Mouse (Mus musculus) MN1 (cell line): ENCODE results near the gene Fam102b.

Experiments used
- DNase-seq: peaks from one replicate; pipeline ENCODE4 v3.0.0-alpha.2; 2016; ENCODE audit warnings: low spot score

The Fam102b gene

GRCm38 (mm10) chr3:108961226-108961625 is 66.2 kb downstream of the Fam102b start:
- DNase-seq: no peak

- no peak for DNase-seq
Measured at GRCm38 (mm10) chr3:108959680-108960295, 67.6 kb downstream of the Fam102b start.

- no peak for DNase-seq
Measured at GRCm38 (mm10) chr3:108957976-108958375, 69.4 kb downstream of the Fam102b start.

DNA sequence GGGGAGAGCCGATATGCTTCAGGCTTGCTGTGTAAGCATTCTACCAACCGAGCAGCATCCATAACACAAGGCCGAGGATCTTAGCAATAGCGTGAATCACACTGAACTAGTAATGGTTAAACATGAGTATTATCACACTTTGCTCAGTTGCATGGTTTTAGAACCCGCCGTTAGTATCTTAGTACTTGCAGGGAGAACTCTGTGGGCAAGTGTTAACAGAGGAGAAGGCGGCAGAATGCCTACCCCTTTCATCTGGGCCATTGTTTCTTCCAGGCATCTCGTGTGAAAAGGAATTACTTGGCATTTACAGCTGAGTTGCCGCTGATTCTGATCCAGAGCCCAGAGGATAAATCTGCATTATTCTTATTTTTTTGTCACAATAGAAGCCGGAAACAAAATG is 86.4 kb downstream of the Fam102b start:
- no peak for DNase-seq

DNA sequence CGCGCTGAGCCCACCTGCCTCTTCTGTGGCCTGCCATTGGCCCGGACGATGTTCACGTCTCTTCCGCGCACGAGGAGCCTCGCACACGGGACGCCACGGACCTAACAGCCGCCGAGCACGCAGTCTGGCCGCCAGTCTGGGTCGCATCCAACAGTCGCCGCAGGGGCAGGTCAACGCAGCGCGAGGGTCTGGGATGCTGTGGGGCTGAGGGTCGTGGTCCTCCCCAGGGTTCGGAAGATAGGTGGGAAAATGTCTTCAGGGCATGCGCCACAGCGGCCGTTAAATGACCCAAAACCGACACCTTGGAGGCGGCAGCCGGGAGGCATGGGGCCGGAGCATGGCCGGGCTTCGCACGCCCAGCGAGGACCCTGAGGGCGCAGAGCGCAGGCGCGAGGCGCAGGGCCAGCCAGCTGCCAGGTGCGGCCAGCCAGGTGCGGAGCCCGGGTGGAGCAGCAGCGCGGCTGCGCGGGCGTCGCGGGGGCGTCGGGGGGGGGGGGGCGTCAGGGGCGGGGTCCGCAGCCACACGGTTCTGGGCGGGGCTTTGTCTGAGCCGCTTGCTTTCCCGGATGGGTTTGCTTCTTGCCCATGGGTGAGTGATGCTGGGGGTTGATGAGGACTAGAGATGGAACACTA is 87.3 kb downstream of the Fam102b start, which contains the start of gene Gm9857:
Gene Gm9857, minus strand, starts transcription at position 445 of the 633 bp plus-strand sequence.
- no peak for DNase-seq

GRCm38 (mm10) chr3:108939573-108939972 is 87.8 kb downstream of the Fam102b start, which contains the start of gene Henmt1:
Henmt1 (plus strand) TSS chr3:108939873.
- DNase-seq: no peak

- no peak for DNase-seq
Measured at GRCm38 (mm10) chr3:108938691-108939090, 88.7 kb downstream of the Fam102b start.

GRCm38 (mm10) chr3:108933557-108933956 is 93.8 kb downstream of the Fam102b start:
- no peak for DNase-seq

DNA sequence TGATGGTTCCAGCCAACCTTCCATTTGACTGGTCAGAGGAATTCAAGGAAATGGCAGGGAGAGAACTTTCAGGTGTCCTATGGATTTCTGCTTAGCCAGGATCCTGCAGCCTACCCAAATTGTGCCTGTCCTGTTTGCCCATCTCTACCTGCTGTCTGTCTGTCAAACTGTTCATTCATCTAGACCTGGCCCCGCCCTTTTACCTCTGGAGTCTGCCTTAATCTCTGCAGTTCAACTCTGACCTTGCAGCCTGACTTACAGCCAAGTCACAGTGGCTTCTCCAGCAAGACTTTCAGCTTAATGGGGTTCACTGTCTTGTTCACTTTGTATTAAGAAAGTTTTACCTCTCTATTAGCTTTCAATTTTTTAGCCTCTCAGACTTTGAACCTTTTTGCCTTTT is 101.1 kb downstream of the Fam102b start:
- DNase-seq: no peak

DNA sequence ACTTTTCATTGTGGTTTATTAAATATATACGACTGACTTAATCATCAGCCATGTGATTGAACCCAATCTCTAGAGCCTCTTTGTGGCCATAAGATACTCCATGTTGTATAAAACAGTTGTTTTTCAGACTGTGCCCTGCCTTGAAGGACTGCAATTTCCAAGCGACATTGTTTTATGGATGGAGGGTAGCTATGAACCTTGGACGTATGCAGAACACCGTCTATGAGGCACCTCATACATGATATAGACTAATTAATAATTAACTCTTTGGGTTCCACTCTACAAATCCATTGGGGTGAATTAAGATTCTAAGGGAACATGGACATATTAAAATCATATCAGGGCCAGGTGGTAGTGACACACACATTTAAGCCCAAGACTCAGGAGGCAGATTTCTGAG is 101.7 kb downstream of the Fam102b start:
- DNase-seq: no peak

DNA sequence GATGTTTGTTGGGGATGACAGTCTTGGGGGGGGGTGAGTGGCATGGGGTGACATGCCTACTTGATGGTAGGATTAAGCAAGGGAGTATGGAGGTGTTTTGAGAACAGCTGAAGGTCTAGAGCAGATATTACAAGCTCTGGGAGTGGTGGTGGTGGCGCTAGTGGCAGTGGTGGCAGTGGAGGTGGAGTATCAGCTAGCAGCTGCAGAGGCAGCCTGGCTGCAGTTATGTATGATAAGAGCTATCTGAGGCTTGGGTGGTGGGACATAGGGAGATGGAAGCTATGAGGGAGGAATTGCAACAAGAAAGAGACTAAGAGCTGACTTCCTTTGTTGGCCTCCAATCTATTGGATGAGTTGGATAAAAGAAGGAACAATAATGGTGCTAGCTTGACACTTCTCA is 105.6 kb downstream of the Fam102b start:
- DNase-seq: no peak
